9 mouse cellular contexts compared by ENCODE assay signal in genomic region chr5:112153675-112154085, GRCm38 (mm10).
DNase-seq lines count a peak whose midpoint lies in the region; ATAC-seq and TF ChIP-seq lines count a peak whose summit lies in the region.
"Had no signal": no experiment of that assay in that cellular context is flagged by ENCODE, and none has a peak within 500 bp of the region (broad histone marks: within the 10 kb centered on the region; RNA-seq: fewer than 3 reads in every experiment).

No protein-coding gene starts in this region.

- H3K9ac ChIP-seq in embryonic facial prominence, embryonic 14.5 days (ENCODE audit: low read depth, low read length): peak overlapping the region; percentile 54; the same call in 1 of the 2 replicates
- peak overlapping the region; percentile 42; the same call in 1 of the 2 replicates for H3K9ac ChIP-seq in kidney, embryonic 14.5 days (ENCODE audit: low read depth, low read length)
- peak overlapping the region; percentile 65; the same call in 1 of the 2 replicates for H3K9ac ChIP-seq in limb, embryonic 13.5 days
- H3K9ac ChIP-seq in midbrain, embryonic 16.5 days (ENCODE audit: low read depth, low read length): peak overlapping the region; percentile 72

- H3K4me3 ChIP-seq in bone marrow, adult 2 months (replicated peaks; ENCODE audit: control insufficient read depth, low read depth, low read length): no peak overlapping the region
- peak overlapping the region; percentile 38 for H3K4me3 ChIP-seq in embryonic facial prominence, embryonic 14.5 days (ENCODE audit: low read depth, low read length)
- peak overlapping the region; percentile 36 for H3K4me3 ChIP-seq in kidney, embryonic 14.5 days (ENCODE audit: low read length)
- peak overlapping the region; percentile 46 for H3K4me3 ChIP-seq in limb, embryonic 13.5 days
- H3K4me3 ChIP-seq in midbrain, embryonic 16.5 days (ENCODE audit: low read depth, low read length): peak overlapping the region; percentile 33

- no peak overlapping the region for H3K27ac ChIP-seq in bone marrow, adult 2 months (ENCODE audit: control insufficient read depth, insufficient read depth, low read depth, low read length, poor library complexity)
- H3K27ac ChIP-seq in embryonic facial prominence, embryonic 14.5 days (replicated peaks; ENCODE audit: low read depth, low read length): 0 out of 2 replicates have a peak overlapping the region, but pooled peaks have one; percentile 15
- no peak overlapping the region for H3K27ac ChIP-seq in kidney, embryonic 14.5 days (ENCODE audit: low read depth, low read length)
- H3K27ac ChIP-seq in limb, embryonic 13.5 days: no peak overlapping the region
- H3K27ac ChIP-seq in midbrain, embryonic 16.5 days (ENCODE audit: low read length): peak overlapping the region; percentile 45

- no peak for TF ChIP-seq POLR2A in bone marrow, adult 2 months (IDR thresholded peaks at IDR 0.05; ENCODE audit: borderline replicate concordance, control insufficient read depth, low read depth, low read length)

- peak; percentile 89 for ATAC-seq in embryonic facial prominence, embryonic 14.5 days (ENCODE audit: low read depth)
- ATAC-seq in kidney, embryonic 14.5 days (ENCODE audit: low FRiP score, low TSS enrichment): peak; percentile 89
- peak; percentile 84 for ATAC-seq in limb, embryonic 13.5 days (ENCODE audit: low FRiP score, low read depth)
- ATAC-seq in midbrain, embryonic 16.5 days: peak; percentile 82

- no peaks in the 10 kb centered on the region for H3K4me1 ChIP-seq in bone marrow, adult 2 months (ENCODE audit: control insufficient read depth, insufficient read depth, low read length)
- 0 out of 2 replicates have a peak, but pooled peaks cover 2% of the 10 kb centered on the region for H3K4me1 ChIP-seq in embryonic facial prominence, embryonic 14.5 days (ENCODE audit: control insufficient read depth, insufficient read depth, low read length)
- H3K4me1 ChIP-seq in kidney, embryonic 14.5 days (ENCODE audit: control insufficient read depth, insufficient read depth, low read length): no peaks in the 10 kb centered on the region
- H3K4me1 ChIP-seq in limb, embryonic 13.5 days: peaks cover 8% of the 10 kb centered on the region; the same call in 1 of the 2 replicates
- H3K4me1 ChIP-seq in midbrain, embryonic 16.5 days (ENCODE audit: control insufficient read depth, insufficient read depth, low read length): peaks cover 2% of the 10 kb centered on the region; the same call in 1 of the 2 replicates

- peak; percentile 94 for TF ChIP-seq CTCF in bone marrow, adult 2 months (IDR thresholded peaks at IDR 0.05; ENCODE audit: control insufficient read depth, insufficient read depth, low read length)

- under 1% methylated on average over 39 of the region's 39 CpGs for WGBS in bone marrow, adult 2 months
- under 1% methylated on average over 26 of the region's 39 CpGs for WGBS in embryonic facial prominence, embryonic 14.5 days
- WGBS in kidney, embryonic 14.5 days: under 1% methylated on average over 39 of the region's 39 CpGs
- under 1% methylated on average over 39 of the region's 39 CpGs for WGBS in limb, embryonic 13.5 days
- WGBS in midbrain, embryonic 16.5 days: under 1% methylated on average over 39 of the region's 39 CpGs

- peak overlapping the region; percentile 78 for H3K4me2 ChIP-seq in embryonic facial prominence, embryonic 14.5 days (ENCODE audit: low read depth, low read length)
- peak overlapping the region; percentile 56 for H3K4me2 ChIP-seq in kidney, embryonic 14.5 days (replicated peaks; ENCODE audit: low read depth, low read length)
- H3K4me2 ChIP-seq in limb, embryonic 13.5 days (replicated peaks): peak overlapping the region; percentile 72
- H3K4me2 ChIP-seq in midbrain, embryonic 16.5 days (ENCODE audit: low read length): peak overlapping the region; percentile 63

- no peaks in the 10 kb centered on the region for H3K36me3 ChIP-seq in embryonic facial prominence, embryonic 14.5 days (ENCODE audit: control insufficient read depth, insufficient read depth, low read length)
- H3K36me3 ChIP-seq in kidney, embryonic 14.5 days (ENCODE audit: control insufficient read depth, insufficient read depth, low read length): no peaks in the 10 kb centered on the region
- H3K36me3 ChIP-seq in limb, embryonic 13.5 days: no peaks in the 10 kb centered on the region
- no peaks in the 10 kb centered on the region for H3K36me3 ChIP-seq in midbrain, embryonic 16.5 days (ENCODE audit: control insufficient read depth, insufficient read depth, low read length)
- H3K36me3 ChIP-seq: G1E had no signal

- DNase-seq in 3134 (ENCODE audit: extremely low read depth, insufficient read length, low spot score): peak; percentile 63
- DNase-seq in embryonic facial prominence, embryonic 14.5 days (ENCODE audit: low spot score): peak; percentile 74
- DNase-seq in heart, adult 9 months (ENCODE audit: low spot score in 2 of 2): peak; percentile 68 to 79
- peak; percentile 76 to 83 for DNase-seq in spleen, postnatal 10 days (ENCODE audit: low spot score in 2 of 2)

- no peaks in the 10 kb centered on the region for H3K9me3 ChIP-seq in embryonic facial prominence, embryonic 14.5 days (ENCODE audit: control insufficient read depth, low read length)
- no peaks in the 10 kb centered on the region for H3K9me3 ChIP-seq in kidney, embryonic 14.5 days (ENCODE audit: control insufficient read depth, low read length)
- no peaks in the 10 kb centered on the region for H3K9me3 ChIP-seq in limb, embryonic 13.5 days
- H3K9me3 ChIP-seq in midbrain, embryonic 16.5 days (replicated peaks; ENCODE audit: control insufficient read depth, low read length, poor library complexity, severe bottlenecking): no peaks in the 10 kb centered on the region

- H3K27me3 ChIP-seq in embryonic facial prominence, embryonic 14.5 days (replicated peaks; ENCODE audit: control insufficient read depth, insufficient read depth, low read length): 0 out of 2 replicates have a peak, but pooled peaks cover 4% of the 10 kb centered on the region
- peaks cover 11% of the 10 kb centered on the region for H3K27me3 ChIP-seq in kidney, embryonic 14.5 days (ENCODE audit: control insufficient read depth, insufficient read depth, low read length)
- peaks cover 58% of the 10 kb centered on the region for H3K27me3 ChIP-seq in limb, embryonic 13.5 days
- 0 out of 2 replicates have a peak, but pooled peaks cover 6% of the 10 kb centered on the region for H3K27me3 ChIP-seq in midbrain, embryonic 16.5 days (ENCODE audit: control insufficient read depth, insufficient read depth, low read depth, low read length)

Comparison
In these comparisons a context has a peak if more than half of its experiments do, and no peak if none do; other contexts are left out.
1. H3K27ac ChIP-seq: peak in embryonic facial prominence, embryonic 14.5 days (single experiment) and midbrain, embryonic 16.5 days (single experiment); none in bone marrow, adult 2 months (single experiment), kidney, embryonic 14.5 days (single experiment) and limb, embryonic 13.5 days (single experiment).
2. Peak in every context shown above with its lines, with median percentiles within 50 percentile points of each other: DNase-seq, ATAC-seq, H3K4me2 ChIP-seq and H3K9ac ChIP-seq.